Mouse (Mus musculus): ENCODE results near the gene Cntn3. TPM values are rescaled to one million over a fixed set of nuclear protein-coding genes. Genes with fewer than 3 reads are reported as not detected.
"Not testable (repeated sequence)": the region's sequence is repeated elsewhere in the genome, so short reads cannot be mapped to it uniquely, and the experiment has no call there.

The Cntn3 gene
- 0.23 and 0.27 TPM in 2 replicates for polyA plus RNA-seq (2015; fragmentation: Nextera tagmentation; extraction: Ambion mirVana)

DNA sequence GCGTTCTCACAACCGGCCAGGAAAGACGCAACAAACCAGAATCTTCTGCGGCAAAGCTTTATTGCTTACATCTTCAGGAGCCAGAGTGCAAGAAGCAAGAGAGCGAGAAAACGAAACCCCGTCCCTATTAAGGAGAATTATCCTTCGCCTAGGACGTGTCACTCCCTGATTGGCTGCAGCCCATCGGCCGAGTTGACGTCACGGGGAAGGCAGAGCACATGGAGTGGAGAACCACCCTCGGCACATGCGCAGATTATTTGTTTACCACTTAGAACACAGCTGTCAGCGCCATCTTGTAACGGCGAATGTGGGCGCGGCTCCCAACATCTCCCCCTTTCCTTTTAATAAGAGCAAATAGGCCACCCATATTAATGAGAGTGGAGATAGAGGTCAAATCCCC lies at the start of gene Cntn3:
TSS of gene Cntn3 (minus strand) at position 101 of the 400 bp plus-strand sequence.
- not testable (repeated sequence) for H3K4me3 ChIP-seq; H3K36me3 ChIP-seq; H3K9me3 ChIP-seq; H3K4me1 ChIP-seq; ATAC-seq (ENCODE audit: extremely low read depth, insufficient number of reproducible peaks, low FRiP score, low TSS enrichment); H3K27me3 ChIP-seq (replicated peaks); H3K4me2 ChIP-seq; H3K9ac ChIP-seq; H3K27ac ChIP-seq (replicated peaks)
- 96% methylated on average over 4 of the region's 20 CpGs for WGBS

DNA sequence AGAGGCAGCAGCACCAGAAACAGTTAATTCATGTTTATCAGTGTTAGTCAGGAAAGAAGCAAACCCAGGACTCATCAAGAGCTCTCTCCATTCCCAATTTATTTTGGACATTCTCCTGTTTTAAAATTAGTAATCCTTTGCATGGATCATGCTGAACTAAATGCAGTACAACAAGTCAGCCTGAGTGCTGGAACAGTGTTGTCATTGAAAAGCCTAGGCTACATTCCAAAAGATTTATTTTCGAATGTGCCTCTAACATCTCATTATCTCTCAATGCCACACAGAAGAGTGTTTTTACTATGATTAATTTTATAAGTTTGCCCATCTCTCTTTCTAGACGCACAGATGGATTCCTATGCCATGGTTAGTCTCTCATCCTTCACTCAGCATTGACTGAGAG lies 27.9 kb upstream of the Cntn3 start:
- Histone ChIP-seq H3K27ac (replicated peaks) (no peak overlapping the region), H3K4me1 (no peaks in the 10 kb centered on the region), H3K9ac (no peak overlapping the region), H3K4me3 (no peak overlapping the region), H3K27me3 (replicated peaks) (no peaks in the 10 kb centered on the region), H3K4me2 (no peak overlapping the region), H3K36me3 (no peaks in the 10 kb centered on the region), H3K9me3 (no peaks in the 10 kb centered on the region)
- 65% methylated on average over 2 of the region's 2 CpGs for WGBS
- ATAC-seq (ENCODE audit: extremely low read depth, insufficient number of reproducible peaks, low FRiP score, low TSS enrichment): no peak

DNA sequence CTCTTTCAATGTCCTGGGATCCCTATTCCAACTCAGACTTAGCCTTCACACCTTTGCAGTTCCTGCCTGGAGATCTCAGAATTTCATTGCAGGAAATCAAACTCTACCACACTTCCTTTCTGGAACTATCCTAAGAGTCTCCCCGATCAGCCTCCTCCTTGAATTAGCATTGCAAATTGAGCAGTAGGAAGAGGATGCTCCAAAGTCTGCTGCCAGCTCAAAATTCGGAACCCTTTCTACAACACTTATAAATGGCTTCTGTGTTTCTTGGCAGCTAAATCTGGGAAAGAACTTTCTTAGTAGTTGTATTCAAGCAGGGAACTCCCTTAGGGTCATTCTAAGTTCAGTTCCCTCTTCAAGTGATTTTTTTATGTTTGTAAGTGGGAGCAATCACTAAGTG lies 24.9 kb upstream of the Cntn3 start:
- Histone ChIP-seq H3K4me2 (no peak overlapping the region), H3K27me3 (replicated peaks) (no peaks in the 10 kb centered on the region), H3K9ac (no peak overlapping the region), H3K9me3 (no peaks in the 10 kb centered on the region), H3K27ac (replicated peaks) (no peak overlapping the region), H3K4me3 (no peak overlapping the region), H3K4me1 (no peaks in the 10 kb centered on the region), H3K36me3 (no peaks in the 10 kb centered on the region)
- 46% methylated on average over 2 of the region's 2 CpGs for WGBS
- no peak for ATAC-seq (ENCODE audit: extremely low read depth, insufficient number of reproducible peaks, low FRiP score, low TSS enrichment)

DNA sequence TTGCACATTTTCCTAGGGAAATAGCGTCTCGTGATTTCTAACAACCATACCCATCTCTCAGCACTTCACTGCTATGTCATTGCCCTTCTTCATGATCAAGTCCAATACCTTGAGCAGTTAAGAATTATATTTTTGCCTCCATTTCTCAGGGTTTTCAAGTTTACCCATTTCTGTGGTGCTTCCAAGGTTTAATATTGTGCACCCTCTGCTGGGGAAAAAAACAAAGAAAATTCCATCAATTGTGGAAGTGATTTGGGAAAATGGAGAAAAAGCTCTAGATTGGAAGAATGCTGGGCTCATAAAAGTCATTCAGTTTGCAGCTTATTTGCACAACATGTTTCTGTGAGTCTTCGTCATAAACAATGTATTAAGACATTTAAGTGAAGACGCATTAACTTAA lies 17.2 kb upstream of the Cntn3 start:
- Histone ChIP-seq H3K36me3 (no peaks in the 10 kb centered on the region), H3K4me2 (no peak overlapping the region), H3K27ac (replicated peaks) (no peak overlapping the region), H3K4me3 (no peak overlapping the region), H3K27me3 (replicated peaks) (no peaks in the 10 kb centered on the region), H3K9me3 (no peaks in the 10 kb centered on the region), H3K4me1 (no peaks in the 10 kb centered on the region), H3K9ac (no peak overlapping the region)
- no peak for ATAC-seq (ENCODE audit: extremely low read depth, insufficient number of reproducible peaks, low FRiP score, low TSS enrichment)
- 82% methylated on average over 4 of the region's 4 CpGs for WGBS

DNA sequence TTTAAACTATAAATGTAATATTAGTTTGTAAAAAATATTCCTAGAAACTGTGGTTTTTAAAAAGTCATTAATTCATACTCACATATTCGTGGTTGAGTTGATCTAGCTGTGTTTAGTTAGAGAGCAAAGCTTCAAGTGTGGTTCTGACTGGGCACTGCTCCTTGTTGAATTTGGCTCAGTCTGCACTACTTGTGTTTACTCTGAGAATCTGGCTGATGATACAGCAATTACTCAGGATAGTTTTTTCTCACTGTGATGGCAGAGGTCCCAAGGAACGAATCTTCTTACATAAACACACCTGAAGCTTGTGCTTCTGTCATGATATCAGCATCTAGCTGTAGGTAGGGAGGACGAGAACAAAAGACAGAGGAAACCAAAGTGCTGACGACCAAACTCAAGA lies 16.4 kb upstream of the Cntn3 start:
- Histone ChIP-seq H3K27ac (replicated peaks) (no peak overlapping the region), H3K9me3 (no peaks in the 10 kb centered on the region), H3K4me2 (no peak overlapping the region), H3K4me3 (no peak overlapping the region), H3K36me3 (no peaks in the 10 kb centered on the region), H3K9ac (no peak overlapping the region), H3K4me1 (no peaks in the 10 kb centered on the region), H3K27me3 (replicated peaks) (no peaks in the 10 kb centered on the region)
- no peak for ATAC-seq (ENCODE audit: extremely low read depth, insufficient number of reproducible peaks, low FRiP score, low TSS enrichment)
- WGBS: 56% methylated on average over 4 of the region's 4 CpGs

DNA sequence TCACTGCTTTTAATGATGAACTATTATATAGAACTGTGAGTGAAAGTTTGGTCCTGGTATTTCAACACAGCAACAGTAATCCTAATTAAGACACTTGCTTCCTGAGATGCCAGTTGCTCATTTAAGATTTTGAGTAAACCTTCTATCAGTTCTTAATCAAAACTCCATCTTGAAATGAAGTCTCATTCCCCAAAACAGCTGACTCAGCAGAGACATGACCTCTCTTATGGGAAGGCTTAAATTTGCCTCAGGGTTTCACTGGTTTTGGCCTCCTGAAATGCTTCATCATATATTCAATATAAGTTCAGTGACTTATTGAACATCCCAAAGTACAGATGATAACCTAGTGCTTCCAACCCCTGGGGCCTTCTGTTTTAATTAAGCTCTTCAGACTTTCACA lies 13.2 kb upstream of the Cntn3 start:
- no peaks in the 10 kb centered on the region for H3K36me3 ChIP-seq
- no peak for ATAC-seq (ENCODE audit: extremely low read depth, insufficient number of reproducible peaks, low FRiP score, low TSS enrichment)
- H3K9me3 ChIP-seq: no peaks in the 10 kb centered on the region
- H3K4me3 ChIP-seq: no peak overlapping the region
- no peak overlapping the region for H3K9ac ChIP-seq
- H3K4me1 ChIP-seq: no peaks in the 10 kb centered on the region
- no peak overlapping the region for H3K27ac ChIP-seq (replicated peaks)
- H3K27me3 ChIP-seq (replicated peaks): no peaks in the 10 kb centered on the region
- no peak overlapping the region for H3K4me2 ChIP-seq

DNA sequence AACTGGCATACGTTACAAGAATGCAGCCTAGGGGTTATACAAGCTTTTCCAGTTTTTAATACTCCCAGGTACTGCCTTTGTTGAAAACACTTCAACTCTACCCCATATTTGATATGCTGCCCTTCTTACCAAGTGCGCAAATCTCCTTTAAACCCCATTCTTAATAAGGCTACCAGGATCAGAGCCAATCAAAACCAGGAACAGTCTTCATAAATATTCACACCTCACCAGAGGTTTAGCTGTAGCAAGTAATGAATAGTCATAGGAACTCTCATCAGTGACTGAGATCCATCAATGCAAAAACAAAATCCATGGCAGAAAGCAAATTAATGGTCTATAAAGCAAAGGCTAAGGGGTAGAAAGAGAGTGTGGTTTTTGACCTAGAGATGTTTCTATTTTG lies 10.7 kb upstream of the Cntn3 start:
- WGBS: 78% methylated on average over 2 of the region's 2 CpGs

DNA sequence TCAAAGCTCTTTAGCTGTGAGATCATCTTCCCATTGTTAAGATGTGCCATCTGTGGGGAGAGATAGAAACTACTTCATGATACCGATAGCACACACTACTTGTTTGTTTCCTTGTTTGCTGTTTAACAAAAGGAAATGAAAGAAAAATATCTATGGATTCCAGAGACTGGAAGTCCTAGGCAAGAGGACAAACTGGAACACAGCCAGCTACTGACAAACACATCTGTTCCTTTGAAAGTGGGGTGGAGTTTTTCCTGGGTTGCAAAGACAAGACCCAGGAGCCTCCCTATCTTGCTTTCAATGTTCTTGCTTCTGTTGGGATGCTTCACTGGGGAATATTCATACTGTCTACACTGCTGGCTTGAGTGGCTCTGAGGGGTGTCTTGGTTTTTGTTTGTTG lies 5.4 kb downstream of the Cntn3 start:
- no peak overlapping the region for H3K27ac ChIP-seq (replicated peaks)
- ATAC-seq (ENCODE audit: extremely low read depth, insufficient number of reproducible peaks, low FRiP score, low TSS enrichment): no peak
- 0 out of 2 replicates have a peak, but pooled peaks cover 5% of the 10 kb centered on the region for H3K4me1 ChIP-seq
- H3K4me2 ChIP-seq: no peak overlapping the region
- no peaks in the 10 kb centered on the region for H3K9me3 ChIP-seq
- no peaks in the 10 kb centered on the region for H3K36me3 ChIP-seq
- no peak overlapping the region for H3K9ac ChIP-seq
- no peak overlapping the region for H3K4me3 ChIP-seq
- H3K27me3 ChIP-seq (replicated peaks): peaks cover 24% of the 10 kb centered on the region
- WGBS: 76% methylated on average over 1 of the region's 1 CpGs

More for the DNA sequence above, 10.7 kb upstream of the Cntn3 start:
- no peak overlapping the region for H3K27ac ChIP-seq (replicated peaks)
- no peak overlapping the region for H3K4me3 ChIP-seq
- H3K9me3 ChIP-seq: no peaks in the 10 kb centered on the region
- no peak overlapping the region for H3K9ac ChIP-seq
- ATAC-seq (ENCODE audit: extremely low read depth, insufficient number of reproducible peaks, low FRiP score, low TSS enrichment): no peak
- no peak overlapping the region for H3K4me2 ChIP-seq
- no peaks in the 10 kb centered on the region for H3K27me3 ChIP-seq (replicated peaks)
- H3K4me1 ChIP-seq: no peaks in the 10 kb centered on the region
- H3K36me3 ChIP-seq: no peaks in the 10 kb centered on the region

DNA sequence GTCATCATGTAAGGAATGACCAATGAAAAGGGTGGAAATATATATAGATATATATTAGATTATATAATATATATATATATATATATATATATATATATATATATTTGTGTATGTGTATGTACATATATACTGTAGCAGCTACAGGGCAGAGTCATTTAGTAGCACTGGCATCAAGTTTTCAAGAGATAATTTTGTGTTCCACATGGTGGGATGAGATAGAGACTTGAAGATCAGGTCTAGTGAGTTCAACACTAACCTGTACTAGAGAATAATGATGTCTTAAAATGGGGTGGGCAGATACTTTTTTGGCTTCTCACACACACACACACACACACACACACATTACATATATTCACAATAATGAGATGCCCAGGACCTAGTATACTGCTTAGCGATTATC lies 7.7 kb downstream of the Cntn3 start:
- WGBS: 86% methylated on average over 1 of the region's 1 CpGs
- Histone ChIP-seq H3K27ac (replicated peaks) (no peak overlapping the region), H3K4me3 (no peak overlapping the region), H3K27me3 (replicated peaks) (peaks cover 29% of the 10 kb centered on the region), H3K9me3 (no peaks in the 10 kb centered on the region), H3K36me3 (no peaks in the 10 kb centered on the region), H3K4me1 (0 out of 2 replicates have a peak, but pooled peaks cover 5% of the 10 kb centered on the region), H3K4me2 (no peak overlapping the region), H3K9ac (no peak overlapping the region)
- ATAC-seq (ENCODE audit: extremely low read depth, insufficient number of reproducible peaks, low FRiP score, low TSS enrichment): no peak

DNA sequence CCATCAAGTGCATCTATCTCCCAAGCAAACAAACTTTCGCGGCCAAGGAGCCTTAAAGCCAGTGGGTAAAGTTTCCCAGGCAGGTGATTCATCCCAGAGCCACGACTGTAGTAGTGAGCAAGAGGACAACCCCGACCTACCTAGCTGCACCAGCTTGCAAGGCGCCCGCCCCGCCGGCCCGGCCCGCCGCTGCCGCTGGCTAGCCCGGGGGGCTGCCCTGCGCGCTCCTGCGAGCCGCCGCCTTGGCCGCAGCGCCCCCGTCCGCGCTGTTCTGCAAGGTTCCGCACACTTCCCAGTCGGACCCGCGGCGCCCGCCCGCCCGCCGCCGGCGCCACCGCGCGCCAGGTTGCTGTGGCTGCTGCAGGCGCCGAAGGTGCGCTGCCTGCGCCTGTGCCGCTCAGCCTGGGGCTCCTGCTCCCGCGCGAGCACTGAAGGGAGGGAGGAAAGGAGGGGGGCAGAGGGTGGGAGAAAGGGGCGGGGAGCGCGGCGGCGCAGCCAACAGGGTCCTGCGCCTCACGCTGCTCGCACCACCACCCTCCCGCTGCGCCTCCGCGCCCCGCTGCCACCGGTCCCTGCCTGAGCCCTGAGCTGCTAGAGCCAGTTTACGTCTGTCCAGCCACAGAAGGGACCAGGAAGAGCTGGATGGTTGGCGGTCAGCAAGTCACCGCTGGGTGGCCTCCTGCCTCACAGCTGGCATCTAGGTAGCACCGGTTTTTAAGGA lies 8.7 kb downstream of the Cntn3 start:
- WGBS: under 1% methylated on average over 57 of the region's 63 CpGs
- Histone ChIP-seq H3K9me3 (no peaks in the 10 kb centered on the region), H3K4me1 (0 out of 2 replicates have a peak, but pooled peaks cover 5% of the 10 kb centered on the region), H3K4me3 (peak overlapping the region; percentile 62), H3K36me3 (no peaks in the 10 kb centered on the region), H3K9ac (peak overlapping the region; percentile 76), H3K4me2 (peak overlapping the region; percentile 93), H3K27me3 (replicated peaks) (peaks cover 29% of the 10 kb centered on the region), H3K27ac (replicated peaks) (no peak overlapping the region)
- peak; percentile 85 for ATAC-seq (ENCODE audit: extremely low read depth, insufficient number of reproducible peaks, low FRiP score, low TSS enrichment)

DNA sequence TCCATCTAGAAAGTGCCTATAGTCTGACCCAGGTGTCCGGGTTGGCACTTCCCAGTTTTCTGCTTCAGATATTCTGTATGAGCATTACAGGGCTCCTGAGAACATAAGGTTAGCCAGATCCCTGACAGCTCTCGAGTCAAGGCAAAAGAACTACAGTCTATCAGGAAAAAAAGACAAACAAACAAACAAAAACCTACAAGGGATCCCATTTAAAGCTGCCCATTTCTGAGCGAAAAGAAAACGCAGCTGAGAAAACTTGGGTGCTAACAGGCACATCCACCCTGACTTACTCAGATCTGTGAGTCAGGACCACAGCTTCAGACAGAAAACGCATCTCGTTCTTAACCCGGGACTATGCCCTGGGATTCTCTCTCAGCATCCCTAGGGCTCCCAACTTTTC lies 9.5 kb downstream of the Cntn3 start:
- H3K9ac ChIP-seq: peak overlapping the region; percentile 76
- H3K4me3 ChIP-seq: peak overlapping the region; percentile 62
- ATAC-seq (ENCODE audit: extremely low read depth, insufficient number of reproducible peaks, low FRiP score, low TSS enrichment): no peak
- 11% methylated on average over 7 of the region's 7 CpGs for WGBS
- 0 out of 2 replicates have a peak, but pooled peaks cover 5% of the 10 kb centered on the region for H3K4me1 ChIP-seq
- H3K27ac ChIP-seq (replicated peaks): no peak overlapping the region
- peaks cover 29% of the 10 kb centered on the region for H3K27me3 ChIP-seq (replicated peaks)
- no peaks in the 10 kb centered on the region for H3K9me3 ChIP-seq
- no peaks in the 10 kb centered on the region for H3K36me3 ChIP-seq
- H3K4me2 ChIP-seq: peak overlapping the region; percentile 93

DNA sequence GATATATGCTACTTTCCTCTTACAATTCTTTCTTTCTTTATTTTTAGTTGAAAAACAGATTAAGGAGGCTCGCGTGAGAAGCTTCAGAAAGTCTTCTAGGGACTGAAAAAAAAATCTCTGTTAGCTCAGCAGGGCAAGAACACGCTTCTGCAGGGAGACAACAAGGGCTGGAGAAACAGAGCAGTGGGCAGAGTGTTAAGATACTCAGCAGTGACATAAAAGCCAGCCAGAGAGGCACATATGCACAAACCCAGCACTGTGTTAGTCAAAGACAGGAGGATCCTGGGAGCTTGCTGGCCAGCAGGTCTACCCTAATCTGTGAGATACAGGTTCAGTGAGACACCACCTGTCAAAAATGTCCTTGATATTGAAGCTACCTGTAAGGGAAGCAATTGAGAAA lies 15.4 kb downstream of the Cntn3 start:
- H3K36me3 ChIP-seq: no peaks in the 10 kb centered on the region
- H3K4me1 ChIP-seq: no peaks in the 10 kb centered on the region
- WGBS: 76% methylated on average over 3 of the region's 3 CpGs
- H3K9me3 ChIP-seq: no peaks in the 10 kb centered on the region
- no peak overlapping the region for H3K4me3 ChIP-seq
- no peak overlapping the region for H3K27ac ChIP-seq (replicated peaks)
- H3K9ac ChIP-seq: no peak overlapping the region
- H3K27me3 ChIP-seq (replicated peaks): peaks cover 5% of the 10 kb centered on the region
- no peak overlapping the region for H3K4me2 ChIP-seq
- no peak for ATAC-seq (ENCODE audit: extremely low read depth, insufficient number of reproducible peaks, low FRiP score, low TSS enrichment)

Measured in heart, embryonic 13.5 days (tissue).